Mouse (Mus musculus) liver, postnatal 0 days (tissue): ENCODE measurements around the gene F8.

ENCODE experiments used
- CTCF ChIP-seq: sonication (generic); IDR thresholded peaks from 2 replicates; pipeline ENCODE4 v1.5.1; 2016; ENCODE audit warnings: antibody characterized with exemption, low read depth
- EP300 ChIP-seq: IDR thresholded peaks from 2 replicates; pipeline ENCODE4 v1.6.1; 2016; ENCODE audit warnings: antibody characterized with exemption, low read depth, mild to moderate bottlenecking

DNA sequence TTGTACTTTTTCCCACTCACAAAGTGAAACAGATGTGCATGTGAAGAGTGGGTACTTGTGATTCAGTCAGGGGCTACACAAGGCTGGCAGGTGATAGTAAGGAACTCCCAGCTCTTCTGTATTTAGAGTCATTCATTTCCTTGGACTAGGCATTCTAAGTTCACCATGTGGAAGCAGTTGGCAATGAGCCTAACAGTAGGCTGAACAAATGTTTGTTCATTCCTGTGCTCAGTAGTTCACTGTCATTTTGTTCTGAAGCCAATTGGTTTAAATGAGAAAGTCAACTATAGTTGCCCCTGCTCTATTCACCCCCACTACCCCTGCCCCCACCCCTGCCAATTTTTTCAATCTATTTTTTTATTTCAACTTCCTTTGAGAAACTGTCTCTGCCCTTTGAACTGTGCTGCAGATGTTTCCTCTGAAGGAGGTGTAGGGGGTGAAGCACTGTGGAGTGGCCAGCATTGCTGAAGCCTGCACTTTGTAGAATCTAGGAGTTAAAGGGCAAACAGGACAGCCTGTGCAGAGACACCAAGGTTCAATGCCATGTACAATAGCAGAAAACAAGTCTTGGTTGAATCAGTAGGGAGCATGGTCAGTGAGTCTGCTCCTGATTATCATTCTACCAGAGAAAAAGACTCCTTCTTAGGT, 254.0 kb downstream of the F8 start:
- TF ChIP-seq CTCF (no peak), EP300 (no peak)
